Mouse (Mus musculus) thymus, adult 2 months (tissue): ENCODE results near the gene Alpl.

ENCODE experiments used
- CTCF ChIP-seq: fragments of 200-500 bp; IDR thresholded peaks from 2 replicates; pipeline ENCODE4 v1.5.1; 2012; ENCODE audit warnings: mild to moderate bottlenecking, control low read depth, low read length, moderate library complexity, borderline replicate concordance; ENCODE audit not compliant: control insufficient read depth, poor library complexity, insufficient read depth; ENCODE audit errors: extremely low read depth
- POLR2A ChIP-seq: fragments of 200-500 bp; IDR thresholded peaks from 2 replicates; pipeline ENCODE4 v1.6.1; 2012; ENCODE audit warnings: mild to moderate bottlenecking, low read length, control low read depth, moderate library complexity; ENCODE audit not compliant: control insufficient read depth, poor library complexity, insufficient read depth; ENCODE audit errors: extremely low read depth

- TF ChIP-seq POLR2A (no peak), CTCF (no peak)
These were observed 29.8 kb downstream of the Alpl start for GRCm38 (mm10) chr4:137766365-137766764.
